Mouse (Mus musculus): Measurements from ENCODE around the gene Gpr156.

GRCm38 (mm10) chr16:37939082-37939863 is 23.0 kb downstream of the Gpr156 start:
- TF ChIP-seq CTCF (conservative IDR thresholded peaks at IDR 0.05; ENCODE audit: low read length) (no peak), NANOG (IDR thresholded peaks at IDR 0.05; ENCODE audit: borderline replicate concordance, low read length) (no peak)

Measured in E14TG2a.4 (cell line).